Mouse (Mus musculus) layer of hippocampus, adult 8-10 months (tissue): Measurements from ENCODE around the gene Grm7. TPM values are rescaled to one million over a fixed set of nuclear protein-coding genes. Genes with fewer than 3 reads are reported as not detected.

Experiments
- DNase-seq, 2 experiments: peaks; one replicate each; pipeline ENCODE4 v3.0.0; 2022; ENCODE audit warnings: low spot score in 2 of 2
- total RNA-seq, 4 experiments: library from RNA; stranded (reverse); gene quantifications; 2 replicates each; pipeline ENCODE4 v1.2.4; 2022

Gene Grm7
- total RNA-seq, 4 experiments from 2014 or later = 62.0 to 79.2 (median 71.9) TPM

DNA sequence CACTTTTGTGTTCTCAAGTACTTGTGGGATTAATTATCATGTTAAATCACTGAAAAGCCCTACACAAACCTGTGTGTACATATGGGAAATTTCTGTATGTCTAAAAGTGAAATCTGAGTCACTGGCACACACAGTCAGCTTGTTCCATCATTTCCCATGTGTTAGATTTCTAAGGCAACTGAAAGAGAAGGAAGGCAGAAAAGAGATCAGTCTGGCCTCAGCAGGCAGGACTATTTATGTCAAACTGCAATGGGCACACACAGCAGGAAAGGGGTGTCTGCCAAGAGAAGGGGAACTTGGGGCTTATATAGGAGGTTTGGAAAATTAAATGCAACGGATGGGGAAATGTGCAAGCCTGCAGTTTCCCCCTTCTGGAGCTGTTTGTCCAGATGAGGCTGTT, 913.2 kb downstream of the Grm7 start:
- no peak for DNase-seq

DNA sequence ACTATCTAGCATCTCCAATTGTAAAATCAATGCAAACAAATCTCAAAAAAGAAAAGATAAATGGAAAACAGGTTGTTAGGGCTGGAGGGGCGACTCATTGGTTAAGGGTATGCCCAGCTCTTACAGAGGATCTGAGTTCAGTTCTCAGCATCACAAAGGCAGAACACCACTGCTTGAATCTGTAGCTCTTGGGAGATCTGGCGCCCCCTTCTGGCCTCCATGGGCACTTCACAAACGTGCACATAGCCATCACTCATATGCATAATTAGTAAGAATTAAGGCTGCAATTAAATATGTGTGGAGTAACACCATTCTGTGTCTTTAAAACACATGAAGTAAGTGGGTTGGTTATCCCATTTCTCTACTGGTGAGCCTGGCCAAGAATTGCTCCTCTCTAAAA, 914.1 kb downstream of the Grm7 start:
- no peak for DNase-seq

DNA sequence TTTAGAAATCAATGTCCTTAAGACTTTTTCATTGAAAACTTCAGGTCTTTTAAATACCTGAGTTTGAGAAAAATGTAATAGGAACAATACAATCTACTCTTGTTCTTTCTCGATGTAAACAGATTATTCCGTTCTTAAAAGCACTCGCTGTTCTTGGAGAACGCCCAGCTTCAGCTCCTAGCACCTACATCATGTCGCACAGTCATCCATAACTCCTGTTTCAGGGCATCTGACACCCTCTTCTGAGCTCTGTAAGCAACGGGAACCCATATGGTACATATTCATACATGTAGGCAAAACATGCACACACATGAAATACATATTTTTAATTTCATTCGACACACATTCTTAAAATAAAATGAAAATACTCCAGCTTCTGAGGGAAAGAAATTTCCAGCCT, 916.0 kb downstream of the Grm7 start:
- no peak for DNase-seq

DNA sequence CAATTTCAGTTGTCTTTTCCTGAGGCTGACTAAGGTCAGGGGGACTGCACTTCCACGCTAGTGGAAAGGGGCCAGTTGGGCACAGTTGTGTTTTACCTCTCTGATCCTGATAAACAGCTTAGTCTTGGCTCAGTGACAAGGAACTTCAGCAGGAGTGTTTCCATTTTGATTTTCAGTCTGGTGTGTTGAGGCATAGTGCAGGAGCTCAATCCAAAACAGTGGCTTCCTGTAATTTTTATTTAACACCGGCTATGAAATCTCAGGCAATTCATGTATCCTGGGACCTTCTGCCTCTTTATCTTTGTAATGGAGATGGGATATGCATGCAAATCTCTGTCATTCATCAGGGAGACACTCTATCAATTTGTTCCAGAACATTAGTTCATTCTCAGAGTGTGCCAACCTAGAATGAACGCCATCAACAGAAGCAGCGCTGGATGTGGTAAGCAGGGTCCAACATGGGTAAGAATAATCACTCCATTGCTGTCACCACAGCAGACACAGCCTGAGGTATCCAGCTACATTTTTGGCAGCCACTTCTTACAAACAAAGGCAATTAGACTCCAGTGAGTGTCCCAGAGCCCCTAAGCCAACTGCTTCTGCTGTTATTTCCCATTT, 926.2 kb downstream of the Grm7 start:
- no peak for DNase-seq

DNA sequence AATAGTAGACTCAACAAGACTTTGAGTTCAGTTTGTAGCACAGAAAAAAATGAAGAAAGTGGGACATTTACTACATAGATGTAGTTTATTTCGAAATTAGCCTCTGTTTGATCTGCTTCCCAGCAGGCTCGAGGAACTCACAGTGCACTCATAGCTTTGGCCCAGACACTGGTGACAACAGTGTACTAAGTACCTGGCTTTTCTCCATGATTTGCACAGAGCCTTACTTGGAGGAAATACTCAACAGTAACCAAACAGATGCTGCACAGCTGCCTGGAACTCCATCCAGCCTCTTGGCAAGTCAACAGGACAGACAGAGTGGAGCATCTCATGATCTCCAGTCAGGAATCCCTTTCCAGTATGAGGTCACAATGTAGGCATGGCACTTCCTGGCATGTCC, 939.5 kb downstream of the Grm7 start:
- DNase-seq = no peak

DNA sequence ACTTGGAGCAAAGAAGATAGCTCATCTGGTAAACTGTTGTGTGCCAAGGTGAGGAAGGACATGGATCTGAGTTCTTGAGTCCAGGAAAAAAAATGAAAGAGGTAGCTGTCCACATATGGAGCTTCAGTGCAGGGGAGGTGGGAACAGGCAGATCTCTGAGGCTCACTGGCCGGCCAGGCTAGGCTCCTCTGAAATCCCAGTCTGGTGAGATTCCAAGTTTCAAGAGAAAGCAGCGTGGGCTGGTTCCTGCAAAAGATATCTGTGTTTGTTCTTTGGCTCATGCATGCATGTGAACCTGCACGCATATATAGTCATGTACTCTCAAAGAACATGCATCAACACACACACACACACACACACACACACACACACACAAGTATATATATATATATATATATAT, 942.2 kb downstream of the Grm7 start:
- DNase-seq = no peak

DNA sequence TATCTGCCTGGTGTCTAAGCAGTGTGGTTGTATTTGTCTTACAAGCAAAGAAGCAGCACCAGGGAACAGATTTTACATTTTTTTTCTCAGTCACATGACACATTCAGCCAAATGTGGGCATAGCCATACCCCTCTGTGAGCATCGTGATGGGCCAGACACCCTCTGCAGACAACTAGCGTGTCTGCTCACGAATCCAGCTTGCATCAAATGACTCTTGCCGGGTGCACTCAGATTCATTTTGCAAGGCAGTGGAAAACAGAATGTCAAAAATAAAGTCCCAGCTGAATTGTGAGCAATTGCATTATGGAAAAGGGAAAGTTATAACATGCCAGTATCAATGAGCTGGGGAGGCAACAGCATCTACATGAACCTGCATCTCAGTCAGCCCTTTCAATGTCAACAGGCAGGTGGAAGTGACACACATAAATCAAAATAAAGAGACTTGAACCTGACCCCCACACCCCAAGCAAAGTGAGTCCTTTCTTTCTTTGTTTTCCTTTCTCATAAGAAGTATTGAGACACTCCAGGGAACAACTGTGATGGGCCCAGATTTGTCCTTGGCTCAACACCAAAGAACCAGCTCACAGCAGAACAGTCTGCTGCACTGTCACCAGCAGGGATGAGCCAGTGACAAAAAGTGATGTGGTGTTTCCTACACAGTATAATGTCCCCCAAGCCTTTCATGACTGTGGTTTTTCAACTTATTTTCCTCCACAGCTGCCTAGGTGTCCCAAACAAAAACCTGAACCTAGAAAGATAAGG, 956.7 kb downstream of the Grm7 start:
- DNase-seq = peak; percentile 46 to 59

DNA sequence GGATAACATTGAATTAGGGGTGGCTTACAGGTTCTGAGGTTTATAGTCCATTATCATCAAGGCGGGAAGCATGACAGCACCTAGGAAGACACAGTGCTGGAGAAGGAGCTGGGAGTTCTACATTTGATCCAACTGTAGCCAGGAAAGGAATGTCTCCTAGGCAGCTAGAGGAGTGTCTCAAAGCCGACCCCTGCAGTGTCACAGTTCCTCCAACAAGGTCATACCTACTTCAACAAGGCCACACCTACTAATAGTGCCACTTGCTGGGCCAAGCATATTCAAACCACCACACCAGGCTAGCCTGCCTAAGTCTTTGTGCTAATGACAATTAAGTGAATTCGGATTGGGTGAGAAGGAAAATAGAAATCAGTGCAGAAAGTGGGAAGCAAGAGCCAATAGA, 965.0 kb downstream of the Grm7 start:
- no peak for DNase-seq

DNA sequence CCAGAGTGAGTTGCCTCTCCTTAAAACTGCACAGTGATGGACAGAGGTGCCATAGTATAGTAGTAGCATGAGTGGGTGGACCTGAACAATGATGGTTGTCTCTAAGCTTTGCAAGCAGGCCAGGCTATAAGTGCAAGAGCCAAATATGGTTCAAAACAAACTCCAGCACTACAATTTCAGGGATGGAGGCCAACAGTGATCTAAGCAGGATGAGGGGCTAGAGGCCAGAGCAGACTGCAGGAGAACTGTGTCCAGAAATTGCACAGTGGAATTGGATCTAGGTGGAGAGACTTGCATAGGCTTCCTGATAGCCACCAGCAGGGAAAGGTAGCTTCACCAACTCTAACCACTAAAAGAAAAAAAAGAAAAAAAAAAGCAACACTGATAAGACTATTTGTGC, 968.5 kb downstream of the Grm7 start:
- no peak for DNase-seq
